Mouse (Mus musculus) kidney, embryonic 15.5 days (tissue): ENCODE results near the gene Golt1b. TPM values are rescaled to one million over a fixed set of nuclear protein-coding genes. Genes with fewer than 3 reads are reported as not detected.

Source experiments
- ATAC-seq: fragments of 200-750 bp; cut with Nextera tagmentation; replicated peaks from 2 replicates; pipeline ENCODE4 v1.8.0; 2017; ENCODE audit warnings: moderate TSS enrichment; ENCODE audit not compliant: low FRiP score
- H3K27ac ChIP-seq: fragments of 300-500 bp; sonication (generic); 2 replicates; pipeline ENCODE4 v1.5.1; 2015; ENCODE audit warnings: mild to moderate bottlenecking, inconsistent platforms
- H3K27me3 ChIP-seq: fragments of 300-500 bp; sonication (generic); 2 replicates; pipeline ENCODE4 v1.6.1; 2015; ENCODE audit warnings: inconsistent platforms
- H3K36me3 ChIP-seq: fragments of 300-500 bp; sonication (generic); 2 replicates; pipeline ENCODE4 v1.6.1; 2015; ENCODE audit warnings: inconsistent platforms
- H3K4me1 ChIP-seq: fragments of 300-500 bp; sonication (generic); 2 replicates; pipeline ENCODE4 v1.6.1; 2015; ENCODE audit warnings: inconsistent platforms
- H3K4me2 ChIP-seq: fragments of 300-500 bp; sonication (generic); 2 replicates; pipeline ENCODE4 v1.6.1; 2015; ENCODE audit warnings: moderate library complexity, mild to moderate bottlenecking, inconsistent platforms
- H3K4me3 ChIP-seq: fragments of 300-500 bp; sonication (generic); replicated peaks from 2 replicates; pipeline ENCODE4 v1.5.1; 2015; ENCODE audit warnings: mild to moderate bottlenecking, inconsistent platforms
- H3K9ac ChIP-seq: fragments of 300-500 bp; sonication (generic); 2 replicates; pipeline ENCODE4 v1.6.1; 2015; ENCODE audit warnings: mild to moderate bottlenecking, inconsistent platforms
- H3K9me3 ChIP-seq: fragments of 300-500 bp; sonication (generic); replicated peaks from 2 replicates; pipeline ENCODE4 v1.6.1; 2016; ENCODE audit warnings: inconsistent platforms
- WGBS: fragments of 180-500 bp; shearing (Covaris S2); methylation state at CpG from one replicate; pipeline ENCODE4 v1.1.7; 2015; ENCODE audit warnings: mixed read lengths; 5-methylcytosine and 5-hydroxymethylcytosine counted together
- polyA plus RNA-seq: library from polyadenylated mRNA; unstranded; fragments of >200 nt; fragmentation: Nextera tagmentation; extraction: Ambion mirVana; gene quantifications from 2 replicates; pipeline ENCODE4 v1.2.1, GENCODE M21; 2015

The Golt1b gene
- polyA plus RNA-seq, 1 experiment from 2014 or later = 103 TPM

- H3K4me3 ChIP-seq = no peak overlapping the region
- ATAC-seq = no peak
- 81% methylated on average over 2 of the region's 2 CpGs for WGBS
- no peak overlapping the region for H3K27ac ChIP-seq
- H3K27me3 ChIP-seq = no peaks in the 10 kb centered on the region
- peaks cover 18% of the 10 kb centered on the region for H3K36me3 ChIP-seq
- H3K9ac ChIP-seq = 0 out of 2 replicates have a peak overlapping the region, but pooled peaks have one; percentile 17
- no peaks in the 10 kb centered on the region for H3K9me3 ChIP-seq
- peaks cover 20% of the 10 kb centered on the region for H3K4me1 ChIP-seq
- no peak overlapping the region; the same call in 1 of the 2 replicates for H3K4me2 ChIP-seq
Measured at GRCm38 (mm10) chr6:142389101-142389500, 2.1 kb downstream of the Golt1b start.

GRCm38 (mm10) chr6:142392312-142392711 lies 5.3 kb downstream of the Golt1b start:
- Histone ChIP-seq H3K27ac (no peak overlapping the region), H3K36me3 (peaks cover 44% of the 10 kb centered on the region), H3K27me3 (no peaks in the 10 kb centered on the region), H3K9me3 (no peaks in the 10 kb centered on the region), H3K9ac (no peak overlapping the region), H3K4me1 (peaks cover 15% of the 10 kb centered on the region), H3K4me3 (no peak overlapping the region), H3K4me2 (no peak overlapping the region)
- 86% methylated on average over 5 of the region's 5 CpGs for WGBS
- ATAC-seq = no peak

GRCm38 (mm10) chr6:142394669-142395068 lies 7.6 kb downstream of the Golt1b start:
- Histone ChIP-seq H3K4me1 (no peaks in the 10 kb centered on the region), H3K9ac (no peak overlapping the region), H3K27me3 (no peaks in the 10 kb centered on the region), H3K36me3 (peaks cover 44% of the 10 kb centered on the region), H3K4me2 (no peak overlapping the region), H3K4me3 (no peak overlapping the region), H3K9me3 (no peaks in the 10 kb centered on the region), H3K27ac (no peak overlapping the region)
- 89% methylated on average over 5 of the region's 5 CpGs for WGBS
- no peak for ATAC-seq

GRCm38 (mm10) chr6:142395756-142396155 lies 8.7 kb downstream of the Golt1b start:
- Histone ChIP-seq H3K27ac (no peak overlapping the region), H3K4me2 (no peak overlapping the region), H3K36me3 (peaks cover 52% of the 10 kb centered on the region), H3K9ac (no peak overlapping the region), H3K27me3 (no peaks in the 10 kb centered on the region), H3K9me3 (no peaks in the 10 kb centered on the region), H3K4me3 (no peak overlapping the region), H3K4me1 (no peaks in the 10 kb centered on the region)
- WGBS = 88% methylated on average over 6 of the region's 6 CpGs
- ATAC-seq = no peak

GRCm38 (mm10) chr6:142411140-142411539 lies 24.1 kb downstream of the Golt1b start:
- no peak overlapping the region for H3K4me2 ChIP-seq
- no peak overlapping the region for H3K4me3 ChIP-seq
- WGBS = 51% methylated on average over 1 of the region's 1 CpGs
- no peaks in the 10 kb centered on the region for H3K9me3 ChIP-seq
- no peak overlapping the region for H3K9ac ChIP-seq
- H3K27me3 ChIP-seq = peaks cover 39% of the 10 kb centered on the region
- ATAC-seq = no peak
- no peaks in the 10 kb centered on the region for H3K36me3 ChIP-seq
- H3K4me1 ChIP-seq = peaks cover 12% of the 10 kb centered on the region
- H3K27ac ChIP-seq = no peak overlapping the region

- Histone ChIP-seq H3K36me3 (no peaks in the 10 kb centered on the region), H3K4me3 (peak within 1 kb of the TSS; percentile 39; the same call in 1 of the 2 replicates), H3K4me2 (peak within 1 kb of the TSS; percentile 74), H3K4me1 (peaks cover 12% of the 10 kb centered on the region), H3K27ac (no peak within 1 kb of the TSS), H3K9me3 (no peaks in the 10 kb centered on the region), H3K9ac (no peak within 1 kb of the TSS), H3K27me3 (peaks cover 43% of the 10 kb centered on the region)
- no peak for ATAC-seq
- 53% methylated on average over 11 of the region's 11 CpGs for WGBS
Measured at GRCm38 (mm10) chr6:142412906-142413491, 26.0 kb downstream of the Golt1b start, which contains the start of gene Spx. Spx (plus strand) TSS chr6:142413441.

GRCm38 (mm10) chr6:142413845-142414244 lies 26.8 kb downstream of the Golt1b start:
- Histone ChIP-seq H3K36me3 (no peaks in the 10 kb centered on the region), H3K9ac (no peak overlapping the region), H3K4me1 (peaks cover 12% of the 10 kb centered on the region), H3K9me3 (no peaks in the 10 kb centered on the region), H3K4me2 (peak overlapping the region; percentile 74; the same call in 1 of the 2 replicates), H3K27me3 (peaks cover 43% of the 10 kb centered on the region), H3K4me3 (no peak overlapping the region), H3K27ac (no peak overlapping the region)
- 0 out of 2 replicates have a peak, but pooled peaks have one; percentile 22 for ATAC-seq
- WGBS = 12% methylated on average over 12 of the region's 12 CpGs

GRCm38 (mm10) chr6:142414597-142414996 lies 27.6 kb downstream of the Golt1b start:
- peak overlapping the region; percentile 39; the same call in 1 of the 2 replicates for H3K9ac ChIP-seq
- no peak overlapping the region for H3K27ac ChIP-seq
- H3K27me3 ChIP-seq = peaks cover 43% of the 10 kb centered on the region
- H3K36me3 ChIP-seq = no peaks in the 10 kb centered on the region
- ATAC-seq = 0 out of 2 replicates have a peak, but pooled peaks have one; percentile 36
- H3K9me3 ChIP-seq = no peaks in the 10 kb centered on the region
- H3K4me3 ChIP-seq = peak overlapping the region; percentile 39
- under 1% methylated on average over 24 of the region's 24 CpGs for WGBS
- peak overlapping the region; percentile 74 for H3K4me2 ChIP-seq
- H3K4me1 ChIP-seq = peaks cover 12% of the 10 kb centered on the region

GRCm38 (mm10) chr6:142424976-142425375 lies 38.0 kb downstream of the Golt1b start:
- Histone ChIP-seq H3K4me2 (no peak overlapping the region), H3K4me3 (no peak overlapping the region), H3K27me3 (no peaks in the 10 kb centered on the region), H3K9ac (no peak overlapping the region), H3K4me1 (no peaks in the 10 kb centered on the region), H3K27ac (no peak overlapping the region), H3K36me3 (no peaks in the 10 kb centered on the region), H3K9me3 (no peaks in the 10 kb centered on the region)
- WGBS = 75% methylated on average over 7 of the region's 7 CpGs
- ATAC-seq = no peak

GRCm38 (mm10) chr6:142429072-142429471 lies 42.1 kb downstream of the Golt1b start:
- H3K4me3 ChIP-seq = no peak overlapping the region
- no peaks in the 10 kb centered on the region for H3K36me3 ChIP-seq
- no peak overlapping the region for H3K4me2 ChIP-seq
- H3K9ac ChIP-seq = no peak overlapping the region
- H3K27me3 ChIP-seq = no peaks in the 10 kb centered on the region
- ATAC-seq = no peak
- no peaks in the 10 kb centered on the region for H3K4me1 ChIP-seq
- H3K27ac ChIP-seq = no peak overlapping the region
- no peaks in the 10 kb centered on the region for H3K9me3 ChIP-seq

GRCm38 (mm10) chr6:142451381-142451780 lies 64.4 kb downstream of the Golt1b start:
- H3K4me2 ChIP-seq = no peak overlapping the region
- ATAC-seq = no peak
- H3K27me3 ChIP-seq = no peaks in the 10 kb centered on the region
- no peak overlapping the region for H3K4me3 ChIP-seq
- WGBS = 57% methylated on average over 12 of the region's 12 CpGs
- H3K9me3 ChIP-seq = no peaks in the 10 kb centered on the region
- H3K27ac ChIP-seq = no peak overlapping the region
- H3K4me1 ChIP-seq = no peaks in the 10 kb centered on the region
- no peaks in the 10 kb centered on the region for H3K36me3 ChIP-seq
- H3K9ac ChIP-seq = no peak overlapping the region

GRCm38 (mm10) chr6:142453311-142453710 lies 66.3 kb downstream of the Golt1b start:
- WGBS = 77% methylated on average over 2 of the region's 2 CpGs
- Histone ChIP-seq H3K4me3 (no peak overlapping the region), H3K27me3 (no peaks in the 10 kb centered on the region), H3K4me2 (no peak overlapping the region), H3K4me1 (no peaks in the 10 kb centered on the region), H3K27ac (no peak overlapping the region), H3K9ac (no peak overlapping the region), H3K36me3 (no peaks in the 10 kb centered on the region), H3K9me3 (no peaks in the 10 kb centered on the region)
- no peak for ATAC-seq
